Mouse (Mus musculus) thymus, postnatal 4 days (tissue): ENCODE data around the gene Gdf9.
"Not testable (repeated sequence)": the region's sequence is repeated elsewhere in the genome, so short reads cannot be mapped to it uniquely, and the experiment has no call there.

Experiments used
- DNase-seq: peaks from one replicate; pipeline ENCODE4 v3.0.0; 2021

Gene Gdf9

GRCm38 (mm10) chr11:53430670-53431346, at the start of gene Gdf9, which contains the start of gene Uqcrq:
Gene Gdf9 (plus strand): TSS chr11:53431023.
Gene Uqcrq (minus strand): TSS chr11:53430831.
- peak; percentile 99 for DNase-seq

- DNase-seq = no peak
Measured at GRCm38 (mm10) chr11:53383758-53384428, 46.9 kb upstream of the Gdf9 start.

GRCm38 (mm10) chr11:53393856-53394255, 37.0 kb upstream of the Gdf9 start:
- DNase-seq = no peak

- no peak for DNase-seq
Measured at GRCm38 (mm10) chr11:53403638-53404037, 27.2 kb upstream of the Gdf9 start.

GRCm38 (mm10) chr11:53411738-53412137, 19.1 kb upstream of the Gdf9 start:
- DNase-seq = no peak

GRCm38 (mm10) chr11:53413871-53414270, 17.0 kb upstream of the Gdf9 start:
- DNase-seq = no peak

GRCm38 (mm10) chr11:53418048-53418447, 12.8 kb upstream of the Gdf9 start:
- DNase-seq = no peak

- no peak for DNase-seq
Measured at GRCm38 (mm10) chr11:53423036-53423435, 7.8 kb upstream of the Gdf9 start, which contains the start of gene Leap2. Gene Leap2 (minus strand): TSS chr11:53423170.

- no peak for DNase-seq
Measured at GRCm38 (mm10) chr11:53424826-53425225, 6.0 kb upstream of the Gdf9 start.

- DNase-seq = no peak
Measured at GRCm38 (mm10) chr11:53425251-53425650, 5.6 kb upstream of the Gdf9 start.

GRCm38 (mm10) chr11:53425711-53426255, 5.0 kb upstream of the Gdf9 start:
- DNase-seq = no peak

GRCm38 (mm10) chr11:53426914-53427313, 3.9 kb upstream of the Gdf9 start:
- DNase-seq = not testable (repeated sequence)

- no peak for DNase-seq
Measured at GRCm38 (mm10) chr11:53427993-53428715, 2.7 kb upstream of the Gdf9 start.

GRCm38 (mm10) chr11:53428716-53429057, 2.1 kb upstream of the Gdf9 start:
- DNase-seq = no peak

GRCm38 (mm10) chr11:53429182-53429581, 1.6 kb upstream of the Gdf9 start:
- DNase-seq = no peak

GRCm38 (mm10) chr11:53430300-53430669, 538 bp upstream of the Gdf9 start:
- no peak for DNase-seq

- DNase-seq = peak; percentile 39
Measured at GRCm38 (mm10) chr11:53431347-53432056, 679 bp downstream of the Gdf9 start.

- DNase-seq = no peak
Measured at GRCm38 (mm10) chr11:53433057-53433456, 2.2 kb downstream of the Gdf9 start.

- DNase-seq = no peak
Measured at GRCm38 (mm10) chr11:53435504-53435903, 4.7 kb downstream of the Gdf9 start.

- no peak for DNase-seq
Measured at GRCm38 (mm10) chr11:53436338-53436737, 5.5 kb downstream of the Gdf9 start.

- peak; percentile 66 for DNase-seq
Measured at GRCm38 (mm10) chr11:53441921-53442320, 11.1 kb downstream of the Gdf9 start.

- DNase-seq = peak; percentile 60
Measured at GRCm38 (mm10) chr11:53443861-53444260, 13.0 kb downstream of the Gdf9 start.

- no peak for DNase-seq
Measured at GRCm38 (mm10) chr11:53445562-53445961, 14.7 kb downstream of the Gdf9 start.
